Mouse (Mus musculus) embryonic facial prominence, embryonic 10.5 days (tissue): ENCODE measurements around the gene Tnfaip6. TPM values are rescaled to one million over a fixed set of nuclear protein-coding genes. Genes with fewer than 3 reads are reported as not detected.
"Not testable (repeated sequence)": the region's sequence is repeated elsewhere in the genome, so short reads cannot be mapped to it uniquely, and the experiment has no call there.

Source experiments
- DNase-seq: peaks from one replicate; pipeline ENCODE4 v3.0.0-alpha.2; 2017; ENCODE audit warnings: low spot score
- H3K27ac ChIP-seq: fragments of 300-500 bp; sonication (generic); replicated peaks from 2 replicates; pipeline ENCODE4 v1.5.1; 2016; ENCODE audit warnings: mild to moderate bottlenecking
- H3K27me3 ChIP-seq: fragments of 300-500 bp; sonication (generic); replicated peaks from 2 replicates; pipeline ENCODE4 v1.6.1; 2016; ENCODE audit warnings: low read depth, mild to moderate bottlenecking; ENCODE audit not compliant: poor library complexity, severe bottlenecking
- H3K36me3 ChIP-seq: fragments of 300-500 bp; sonication (generic); replicated peaks from 2 replicates; pipeline ENCODE4 v1.6.1; 2016; ENCODE audit warnings: mild to moderate bottlenecking, moderate library complexity
- H3K4me1 ChIP-seq: fragments of 300-500 bp; sonication (generic); 2 replicates; pipeline ENCODE4 v1.6.1; 2016
- H3K4me3 ChIP-seq: fragments of 300-500 bp; sonication (generic); 2 replicates; pipeline ENCODE4 v1.5.1; 2016; ENCODE audit warnings: mild to moderate bottlenecking, moderate library complexity
- H3K9me3 ChIP-seq: fragments of 300-500 bp; sonication (generic); 2 replicates; pipeline ENCODE4 v1.6.1; 2016; ENCODE audit warnings: mild to moderate bottlenecking
- WGBS: fragments of 180-500 bp; shearing (Covaris S2); methylation state at CpG from one replicate; pipeline ENCODE4 v1.1.7; 2016; 5-methylcytosine and 5-hydroxymethylcytosine counted together
- polyA plus RNA-seq: library from polyadenylated mRNA; unstranded; fragments of >200 nt; fragmentation: Nextera tagmentation; extraction: Ambion mirVana; gene quantifications from 2 replicates; pipeline ENCODE4 v1.2.1, GENCODE M21; 2016

The Tnfaip6 gene
- 44.7 and 57.7 TPM in 2 replicates for polyA plus RNA-seq

GRCm38 (mm10) chr2:52037882-52038281, at the start of gene Tnfaip6:
Tnfaip6 (plus strand) TSS chr2:52038009.
- Histone ChIP-seq H3K27ac (peak within 1 kb of the TSS; percentile 85), H3K4me1 (peaks cover 14% of the 10 kb centered on the region), H3K9me3 (no peaks in the 10 kb centered on the region), H3K27me3 (no peaks in the 10 kb centered on the region), H3K36me3 (peaks cover 5% of the 10 kb centered on the region), H3K4me3 (peak within 1 kb of the TSS; percentile 64)
- peak; percentile 79 for DNase-seq
- WGBS = under 1% methylated on average over 17 of the region's 17 CpGs

GRCm38 (mm10) chr2:51989559-51989958, 48.2 kb upstream of the Tnfaip6 start:
- DNase-seq = no peak
- no peak overlapping the region for H3K4me3 ChIP-seq
- H3K27ac ChIP-seq = no peak overlapping the region
- H3K4me1 ChIP-seq = no peaks in the 10 kb centered on the region
- H3K27me3 ChIP-seq = no peaks in the 10 kb centered on the region
- H3K36me3 ChIP-seq = no peaks in the 10 kb centered on the region
- H3K9me3 ChIP-seq = no peaks in the 10 kb centered on the region
- WGBS = 86% methylated on average over 2 of the region's 2 CpGs

GRCm38 (mm10) chr2:51991447-51991846, 46.4 kb upstream of the Tnfaip6 start:
- Histone ChIP-seq H3K9me3 (no peaks in the 10 kb centered on the region), H3K4me1 (no peaks in the 10 kb centered on the region), H3K36me3 (no peaks in the 10 kb centered on the region), H3K27me3 (no peaks in the 10 kb centered on the region), H3K27ac (no peak overlapping the region), H3K4me3 (no peak overlapping the region)
- DNase-seq = no peak
- WGBS = 92% methylated on average over 6 of the region's 6 CpGs

- Histone ChIP-seq H3K9me3 (no peaks in the 10 kb centered on the region), H3K4me1 (0 out of 2 replicates have a peak, but pooled peaks cover 5% of the 10 kb centered on the region), H3K27me3 (no peaks in the 10 kb centered on the region), H3K36me3 (no peaks in the 10 kb centered on the region), H3K27ac (no peak overlapping the region), H3K4me3 (no peak overlapping the region)
- no peak for DNase-seq
- WGBS = 63% methylated on average over 7 of the region's 7 CpGs
Measured at GRCm38 (mm10) chr2:51999996-52000395, 37.8 kb upstream of the Tnfaip6 start.

GRCm38 (mm10) chr2:52001521-52001920, 36.3 kb upstream of the Tnfaip6 start:
- H3K27ac ChIP-seq = no peak overlapping the region
- H3K27me3 ChIP-seq = no peaks in the 10 kb centered on the region
- no peak for DNase-seq
- H3K4me1 ChIP-seq = peaks cover 19% of the 10 kb centered on the region
- no peaks in the 10 kb centered on the region for H3K9me3 ChIP-seq
- H3K36me3 ChIP-seq = no peaks in the 10 kb centered on the region
- 86% methylated on average over 8 of the region's 8 CpGs for WGBS
- H3K4me3 ChIP-seq = no peak overlapping the region

- H3K4me3 ChIP-seq, DNase-seq, H3K36me3 ChIP-seq, H3K9me3 ChIP-seq, H3K27me3 ChIP-seq, H3K27ac ChIP-seq: not testable (repeated sequence)
- H3K4me1 ChIP-seq = peaks cover 25% of the 10 kb centered on the region
- WGBS = 94% methylated on average over 10 of the region's 10 CpGs
Measured at GRCm38 (mm10) chr2:52002299-52002698, 35.5 kb upstream of the Tnfaip6 start.

GRCm38 (mm10) chr2:52006380-52006779, 31.4 kb upstream of the Tnfaip6 start:
- 25% methylated on average over 3 of the region's 3 CpGs for WGBS
- DNase-seq = no peak
- Histone ChIP-seq H3K4me3 (no peak overlapping the region), H3K36me3 (no peaks in the 10 kb centered on the region), H3K4me1 (peaks cover 25% of the 10 kb centered on the region), H3K27ac (peak overlapping the region; percentile 54; the same call in 1 of the 2 replicates), H3K27me3 (no peaks in the 10 kb centered on the region), H3K9me3 (no peaks in the 10 kb centered on the region)

- not testable (repeated sequence) for H3K36me3 ChIP-seq, H3K9me3 ChIP-seq, H3K4me3 ChIP-seq, H3K27me3 ChIP-seq, DNase-seq, H3K4me1 ChIP-seq, H3K27ac ChIP-seq
- WGBS = 89% methylated on average over 3 of the region's 3 CpGs
Measured at GRCm38 (mm10) chr2:52011820-52012219, 26.0 kb upstream of the Tnfaip6 start.

GRCm38 (mm10) chr2:52013306-52013820, 24.4 kb upstream of the Tnfaip6 start:
- WGBS = 78% methylated on average over 9 of the region's 9 CpGs

GRCm38 (mm10) chr2:52016361-52016760, 21.4 kb upstream of the Tnfaip6 start:
- Histone ChIP-seq H3K27ac (no peak overlapping the region; the same call in 1 of the 2 replicates), H3K36me3 (no peaks in the 10 kb centered on the region), H3K4me1 (peaks cover 10% of the 10 kb centered on the region), H3K27me3 (peaks cover 9% of the 10 kb centered on the region; the same call in 1 of the 2 replicates), H3K4me3 (no peak overlapping the region), H3K9me3 (no peaks in the 10 kb centered on the region)
- no peak for DNase-seq
- 38% methylated on average over 7 of the region's 7 CpGs for WGBS

More at GRCm38 (mm10) chr2:52013306-52013820, 24.4 kb upstream of the Tnfaip6 start:
- Histone ChIP-seq H3K4me1 (peaks cover 10% of the 10 kb centered on the region), H3K36me3 (no peaks in the 10 kb centered on the region), H3K4me3 (no peak overlapping the region), H3K27ac (no peak overlapping the region), H3K27me3 (peaks cover 9% of the 10 kb centered on the region; the same call in 1 of the 2 replicates), H3K9me3 (no peaks in the 10 kb centered on the region)
- no peak for DNase-seq

GRCm38 (mm10) chr2:52027061-52027460, 10.7 kb upstream of the Tnfaip6 start:
- Histone ChIP-seq H3K4me3 (no peak overlapping the region), H3K9me3 (no peaks in the 10 kb centered on the region), H3K27ac (no peak overlapping the region), H3K27me3 (no peaks in the 10 kb centered on the region), H3K36me3 (no peaks in the 10 kb centered on the region), H3K4me1 (no peaks in the 10 kb centered on the region)
- no peak for DNase-seq
- WGBS = 62% methylated on average over 4 of the region's 4 CpGs

GRCm38 (mm10) chr2:52029426-52029825, 8.4 kb upstream of the Tnfaip6 start:
- Histone ChIP-seq H3K27ac (no peak overlapping the region), H3K36me3 (no peaks in the 10 kb centered on the region), H3K4me1 (no peaks in the 10 kb centered on the region), H3K9me3 (no peaks in the 10 kb centered on the region), H3K27me3 (no peaks in the 10 kb centered on the region), H3K4me3 (no peak overlapping the region)
- 88% methylated on average over 3 of the region's 3 CpGs for WGBS
- no peak for DNase-seq

GRCm38 (mm10) chr2:52031491-52031890, 6.3 kb upstream of the Tnfaip6 start:
- 89% methylated on average over 4 of the region's 4 CpGs for WGBS

More at GRCm38 (mm10) chr2:52031491-52031890, 6.3 kb upstream of the Tnfaip6 start:
- no peaks in the 10 kb centered on the region for H3K36me3 ChIP-seq
- no peak overlapping the region for H3K4me3 ChIP-seq
- H3K4me1 ChIP-seq = no peaks in the 10 kb centered on the region
- H3K27me3 ChIP-seq = no peaks in the 10 kb centered on the region
- DNase-seq = no peak
- no peaks in the 10 kb centered on the region for H3K9me3 ChIP-seq
- H3K27ac ChIP-seq = no peak overlapping the region
